Mouse (Mus musculus) lung, embryonic 14.5 days (tissue): ENCODE data around the gene Dohh. TPM values are rescaled to one million over a fixed set of nuclear protein-coding genes. Genes with fewer than 3 reads are reported as not detected.
A peak's percentile ranks its signal among the peaks of the same experiment; 100 is the strongest.

ENCODE experiments used
- ATAC-seq: fragments of 200-750 bp; cut with Nextera tagmentation; 2 replicates; pipeline ENCODE4 v1.8.0; 2017; ENCODE audit warnings: mild to moderate bottlenecking, moderate TSS enrichment, moderate library complexity; ENCODE audit not compliant: insufficient read depth
- DNase-seq: peaks from one replicate; pipeline ENCODE4 v3.0.0-alpha.2; 2015
- H3K27ac ChIP-seq: fragments of 300-500 bp; sonication (generic); 2 replicates; pipeline ENCODE4 v1.5.1; 2014; ENCODE audit warnings: low read depth, mild to moderate bottlenecking, moderate library complexity
- H3K27me3 ChIP-seq: fragments of 300-500 bp; sonication (generic); 2 replicates; pipeline ENCODE4 v1.6.1; 2014; ENCODE audit warnings: low read length, control low read depth; ENCODE audit not compliant: insufficient read depth
- H3K36me3 ChIP-seq: fragments of 300-500 bp; sonication (generic); 2 replicates; pipeline ENCODE4 v1.6.1; 2014; ENCODE audit warnings: control low read depth; ENCODE audit not compliant: insufficient read depth
- H3K4me1 ChIP-seq: fragments of 300-500 bp; sonication (generic); 2 replicates; pipeline ENCODE4 v1.6.1; 2014; ENCODE audit warnings: antibody characterized with exemption, control low read depth; ENCODE audit not compliant: insufficient read depth
- H3K4me2 ChIP-seq: fragments of 300-500 bp; sonication (generic); 2 replicates; pipeline ENCODE4 v1.6.1; 2014; ENCODE audit warnings: mild to moderate bottlenecking
- H3K4me3 ChIP-seq: fragments of 300-500 bp; sonication (generic); 2 replicates; pipeline ENCODE4 v1.5.1; 2014; ENCODE audit warnings: low read depth, low read length
- H3K9ac ChIP-seq: fragments of 300-500 bp; sonication (generic); 2 replicates; pipeline ENCODE4 v1.6.1; 2014
- H3K9me3 ChIP-seq: fragments of 300-500 bp; sonication (generic); 2 replicates; pipeline ENCODE4 v1.6.1; 2016; ENCODE audit warnings: low read depth, low read length, control low read depth
- CTCF ChIP-seq: IDR thresholded peaks from 2 replicates; pipeline ENCODE4 v1.5.1; 2016; ENCODE audit warnings: antibody characterized with exemption, low read depth
- WGBS: fragments of 180-500 bp; shearing (Covaris S2); extraction: QIAGEN DNeasy Blood & Tissue Kit; methylation state at CpG from one replicate; pipeline ENCODE4 v1.1.7; 2014; 5-methylcytosine and 5-hydroxymethylcytosine counted together
- polyA plus RNA-seq: library from polyadenylated mRNA; unstranded; fragments of >200 nt; fragmentation: Nextera tagmentation; extraction: Ambion mirVana; gene quantifications from 2 replicates; pipeline ENCODE4 v1.2.1, GENCODE M21; 2014

The Dohh gene
- polyA plus RNA-seq, 1 experiment from 2014 or later, result 67.0 TPM

- ATAC-seq (no peak), DNase-seq (peak; percentile 66)
- peak overlapping the region; percentile 58 for H3K27ac ChIP-seq
- H3K4me2 ChIP-seq, result peak overlapping the region; percentile 49
- no peak for TF ChIP-seq CTCF
- no peaks in the 10 kb centered on the region for H3K9me3 ChIP-seq
- H3K4me1 ChIP-seq, result peaks cover 49% of the 10 kb centered on the region
- H3K9ac ChIP-seq, result no peak overlapping the region
- peak overlapping the region; percentile 19 for H3K4me3 ChIP-seq
- no peaks in the 10 kb centered on the region for H3K27me3 ChIP-seq
- WGBS, result 33% methylated on average over 8 of the region's 8 CpGs
- peaks cover 62% of the 10 kb centered on the region for H3K36me3 ChIP-seq
Measured at GRCm38 (mm10) chr10:81409330-81409729, 25.1 kb downstream of the Dohh start.

DNA sequence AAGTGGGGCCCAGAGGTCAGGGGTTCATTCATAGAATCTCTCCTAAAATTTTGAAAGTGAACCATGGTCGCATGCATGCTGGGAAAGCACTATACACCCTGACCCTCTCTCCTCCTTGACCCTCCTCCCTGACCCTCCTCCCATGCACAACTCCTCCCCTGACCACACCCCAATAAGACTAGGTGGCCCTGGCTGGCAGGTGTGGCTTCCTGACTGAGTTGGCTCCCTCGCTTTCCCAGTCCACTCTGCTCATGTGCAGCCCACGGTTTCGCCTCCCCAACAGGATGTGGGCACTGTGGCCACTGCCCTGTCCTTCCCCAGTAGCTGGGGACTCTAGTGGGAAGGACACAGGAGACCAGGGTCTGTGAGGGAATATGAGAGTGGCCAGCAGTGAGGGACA, 26.1 kb downstream of the Dohh start:
- Histone ChIP-seq H3K9me3 (no peaks in the 10 kb centered on the region), H3K4me1 (peaks cover 57% of the 10 kb centered on the region), H3K4me2 (peak overlapping the region; percentile 49), H3K27ac (peak overlapping the region; percentile 92; the same call in 1 of the 2 replicates), H3K9ac (no peak overlapping the region), H3K4me3 (peak overlapping the region; percentile 19; the same call in 1 of the 2 replicates), H3K27me3 (no peaks in the 10 kb centered on the region), H3K36me3 (peaks cover 52% of the 10 kb centered on the region)
- 65% methylated on average over 4 of the region's 4 CpGs for WGBS
- ATAC-seq (no peak), DNase-seq (no peak)
- TF ChIP-seq CTCF, result no peak

DNA sequence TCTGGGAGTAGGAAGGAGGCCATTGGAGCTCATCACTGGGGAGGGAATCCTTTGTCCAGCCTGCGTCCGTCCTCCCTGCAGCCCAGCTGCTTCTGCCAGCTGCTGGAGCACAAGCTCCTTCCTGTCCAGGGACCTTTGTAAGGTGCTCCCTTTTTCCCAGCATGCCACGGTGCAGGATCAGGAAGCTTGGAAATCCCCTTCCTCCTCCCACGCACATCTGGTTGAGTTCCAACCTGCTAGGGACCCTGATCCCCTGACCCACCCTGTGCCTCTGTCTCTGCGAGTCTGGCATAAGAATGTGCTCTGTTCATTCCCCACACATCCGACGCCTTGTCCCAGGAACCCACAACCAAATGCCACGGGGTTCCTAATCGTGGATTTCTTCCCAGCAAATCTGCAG, 26.8 kb downstream of the Dohh start:
- peaks cover 46% of the 10 kb centered on the region for H3K36me3 ChIP-seq
- no peaks in the 10 kb centered on the region for H3K9me3 ChIP-seq
- no peaks in the 10 kb centered on the region for H3K27me3 ChIP-seq
- WGBS, result 64% methylated on average over 9 of the region's 9 CpGs
- H3K27ac ChIP-seq, result peak overlapping the region; percentile 92
- H3K4me3 ChIP-seq, result 0 out of 2 replicates have a peak overlapping the region, but pooled peaks have one; percentile 8
- no peak for DNase-seq
- no peak overlapping the region for H3K9ac ChIP-seq
- ATAC-seq, result no peak
- no peak for TF ChIP-seq CTCF
- H3K4me2 ChIP-seq, result peak overlapping the region; percentile 49
- H3K4me1 ChIP-seq, result peaks cover 57% of the 10 kb centered on the region

- no peaks in the 10 kb centered on the region for H3K9me3 ChIP-seq
- H3K27me3 ChIP-seq, result no peaks in the 10 kb centered on the region
- WGBS, result 36% methylated on average over 18 of the region's 18 CpGs
- ATAC-seq (peak; percentile 8), DNase-seq (peak; percentile 86)
- peak overlapping the region; percentile 49 for H3K4me2 ChIP-seq
- peaks cover 60% of the 10 kb centered on the region for H3K4me1 ChIP-seq
- H3K36me3 ChIP-seq, result peaks cover 38% of the 10 kb centered on the region
- peak overlapping the region; percentile 16 for H3K9ac ChIP-seq
- peak overlapping the region; percentile 8; the same call in 1 of the 2 replicates for H3K4me3 ChIP-seq
- no peak for TF ChIP-seq CTCF
- H3K27ac ChIP-seq, result peak overlapping the region; percentile 92
Measured at GRCm38 (mm10) chr10:81411471-81412400, 27.5 kb downstream of the Dohh start.

- H3K4me2 ChIP-seq, result peak overlapping the region; percentile 49
- no peaks in the 10 kb centered on the region for H3K9me3 ChIP-seq
- peaks cover 28% of the 10 kb centered on the region for H3K36me3 ChIP-seq
- WGBS, result 67% methylated on average over 16 of the region's 16 CpGs
- H3K27ac ChIP-seq, result peak overlapping the region; percentile 92
- H3K9ac ChIP-seq, result peak overlapping the region; percentile 16; the same call in 1 of the 2 replicates
- H3K4me1 ChIP-seq, result peaks cover 59% of the 10 kb centered on the region
- TF ChIP-seq CTCF, result no peak
- ATAC-seq (no peak), DNase-seq (no peak)
- H3K4me3 ChIP-seq, result no peak overlapping the region
- H3K27me3 ChIP-seq, result no peaks in the 10 kb centered on the region
Measured at GRCm38 (mm10) chr10:81412586-81413309, 28.5 kb downstream of the Dohh start.

GRCm38 (mm10) chr10:81413310-81414261, 29.4 kb downstream of the Dohh start:
- peak overlapping the region; percentile 92 for H3K27ac ChIP-seq
- H3K9ac ChIP-seq, result peak overlapping the region; percentile 42
- ATAC-seq, result peak; percentile 4; the same call in 1 of the 2 replicates
- peak; percentile 20 for TF ChIP-seq CTCF
- 26% methylated on average over 26 of the region's 26 CpGs for WGBS
- peak; percentile 89 for DNase-seq
- peaks cover 51% of the 10 kb centered on the region for H3K4me1 ChIP-seq
- no peaks in the 10 kb centered on the region for H3K27me3 ChIP-seq
- H3K9me3 ChIP-seq, result no peaks in the 10 kb centered on the region
- peaks cover 20% of the 10 kb centered on the region for H3K36me3 ChIP-seq
- H3K4me2 ChIP-seq, result peak overlapping the region; percentile 48
- peak overlapping the region; percentile 15; the same call in 1 of the 2 replicates for H3K4me3 ChIP-seq
